8 mouse cellular contexts compared by ENCODE assay signal in the genomic region with DNA sequence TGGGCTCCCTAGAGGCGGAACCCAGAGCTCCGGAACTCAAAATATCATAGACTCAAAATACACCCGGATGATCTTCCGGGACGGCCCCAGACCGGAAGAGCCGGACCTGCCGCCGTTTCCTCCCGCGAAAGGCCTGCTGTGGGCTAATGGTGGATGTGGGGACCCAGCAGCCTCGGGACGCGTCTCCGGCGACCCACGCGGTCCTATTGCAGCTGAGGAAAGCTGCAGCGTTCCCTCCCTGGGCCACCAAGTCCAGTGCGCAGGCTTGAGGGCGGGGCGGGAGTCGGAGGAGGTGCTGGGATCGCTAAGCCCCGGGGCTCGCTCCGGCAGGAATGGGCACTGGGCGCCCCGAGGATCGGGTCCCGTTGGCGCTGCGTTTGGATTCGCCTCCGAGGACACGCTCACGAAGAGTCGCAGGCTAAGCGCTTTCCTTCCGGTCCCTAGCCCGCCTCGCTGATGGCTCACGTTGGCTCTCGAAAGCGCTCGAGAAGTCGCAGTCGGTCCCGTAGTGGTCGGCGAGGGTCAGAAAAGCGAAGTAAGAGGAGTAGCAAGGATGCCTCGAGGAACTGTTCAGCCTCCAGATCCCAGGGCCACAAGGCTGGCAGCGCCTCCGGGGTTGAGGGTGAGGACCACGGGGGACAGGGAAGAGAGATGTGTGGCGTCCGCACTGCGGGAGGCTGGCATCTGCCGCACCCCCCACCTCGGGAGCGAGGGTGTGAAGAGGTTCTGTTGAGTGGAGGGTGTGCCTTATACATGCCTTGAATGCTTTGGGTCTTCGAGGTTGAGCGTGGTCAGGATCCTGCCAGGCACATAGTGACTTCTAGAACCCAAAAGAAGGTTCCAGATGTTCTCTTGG. TPM values are rescaled to one million over a fixed set of nuclear protein-coding genes. Genes with fewer than 3 reads are reported as not detected.
DNase-seq lines count a peak whose midpoint lies in the region; ATAC-seq and TF ChIP-seq lines count a peak whose summit lies in the region.

A gene (plus strand): TSS at position 100 of the 856 bp plus-strand sequence.

- peak; percentile 27 for ATAC-seq in hindbrain, postnatal 0 days
- ATAC-seq in megakaryocyte progenitor cell, adult 5-6 weeks (replicated peaks; ENCODE audit: poor library complexity): peak; percentile 38

- DNase-seq in ZHBTc4 (ENCODE audit: low read depth, low spot score): peak; percentile 86
- DNase-seq in cerebellum, postnatal 4 days (ENCODE audit: low spot score in 2 of 2): peak; percentile 70 to 85
- DNase-seq in gastrocnemius, adult 8-10 months (ENCODE audit: low spot score in 2 of 2): peak; percentile 55 to 60
- DNase-seq in hindbrain, postnatal 0 days (ENCODE audit: low spot score): peak; percentile 89
- peak; percentile 75 to 85 for DNase-seq in left cerebral cortex, postnatal 10 days (ENCODE audit: extremely low spot score in 1 of 2, low spot score in 2 of 2)
- DNase-seq in right cerebral cortex, postnatal 14 days: peak; percentile 85
- peak; percentile 77 for DNase-seq in yolk sac, embryonic 10.5 days (ENCODE audit: low spot score)

- peak within 1 kb of the TSS; percentile 99 for H3K4me2 ChIP-seq in hindbrain, postnatal 0 days (ENCODE audit: low read depth, low read length)

- peaks cover 17% of the 10 kb centered on the region for H3K4me1 ChIP-seq in hindbrain, postnatal 0 days (ENCODE audit: insufficient read depth, low read length)

- H3K27ac ChIP-seq in hindbrain, postnatal 0 days: peak within 1 kb of the TSS; percentile 86

- no peaks in the 10 kb centered on the region for H3K9me3 ChIP-seq in hindbrain, postnatal 0 days (ENCODE audit: low read length)

- 2% methylated on average over 64 of the region's 64 CpGs for WGBS in hindbrain, postnatal 0 days

- peak within 1 kb of the TSS; percentile 92 for H3K9ac ChIP-seq in hindbrain, postnatal 0 days (replicated peaks; ENCODE audit: low read length)

- no peaks in the 10 kb centered on the region for H3K27me3 ChIP-seq in hindbrain, postnatal 0 days (ENCODE audit: insufficient read depth, low read length)

- no peak for TF ChIP-seq CTCF in hindbrain, postnatal 0 days (IDR thresholded peaks at IDR 0.05; ENCODE audit: low read depth)

- peak within 1 kb of the TSS; percentile 91 for H3K4me3 ChIP-seq in hindbrain, postnatal 0 days (ENCODE audit: low read length)

- peaks cover 11% of the 10 kb centered on the region; the same call in 1 of the 2 replicates for H3K36me3 ChIP-seq in hindbrain, postnatal 0 days (ENCODE audit: insufficient read depth, low read length)

- intact Hi-C loops in left cerebral cortex, postnatal 10 days (cut with DNase I): loop anchor here (5.0 kb wide), 1 partner anchor 136 kb away; no protein-coding TSS in a partner anchor

RNA-seq across cellular contexts. Expression of the gene that starts here (rescaled TPM):
- total RNA-seq in gastrocnemius, adult 8-10 months (2022): 10 to 100 TPM; 36.7 to 46.8 (median 44.1) TPM
- 32.5 and 45.2 TPM in 2 replicates for total RNA-seq in hindbrain, postnatal 0 days (2014; rRNA removed)
- polyA plus RNA-seq in hindbrain, postnatal 0 days (2015; fragmentation: Nextera tagmentation; extraction: Ambion mirVana): 115 and 121 TPM in 2 replicates
- total RNA-seq in left cerebral cortex, postnatal 10 days (2021): 10 to 100 TPM; 55.4 to 58.8 TPM
- 70.6 and 80.7 TPM in 2 replicates for total RNA-seq in megakaryocyte progenitor cell, adult 5-6 weeks (2015)
- 114 and 139 TPM in 2 replicates for total RNA-seq in megakaryocyte progenitor cell, adult 5-6 weeks (2017)

Comparison
In these comparisons a context has a peak if more than half of its experiments do, and no peak if none do; other contexts are left out.
1. Peak in every context shown above with its lines: DNase-seq, ATAC-seq, H3K4me3 ChIP-seq and H3K27ac ChIP-seq.